Mouse (Mus musculus) bone marrow, adult 2 months (tissue): ENCODE data around the gene Mosmo. TPM values are rescaled to one million over a fixed set of nuclear protein-coding genes. Genes with fewer than 3 reads are reported as not detected.

ENCODE experiments used
- H3K27ac ChIP-seq: fragments of 200-500 bp; 2 replicates; pipeline ENCODE4 v1.5.1; 2012; ENCODE audit warnings: low read depth, mild to moderate bottlenecking, control low read depth, inconsistent platforms, low read length; ENCODE audit not compliant: control insufficient read depth, poor library complexity, insufficient read depth
- H3K4me1 ChIP-seq: fragments of 200-500 bp; 2 replicates; pipeline ENCODE4 v1.6.1; 2011; ENCODE audit warnings: low read length; ENCODE audit not compliant: control insufficient read depth, insufficient read depth
- H3K4me3 ChIP-seq: fragments of 200-500 bp; replicated peaks from 2 replicates; pipeline ENCODE3; 2011; ENCODE audit warnings: mild to moderate bottlenecking, low read depth, low read length, control low read depth; ENCODE audit not compliant: control insufficient read depth
- CTCF ChIP-seq: fragments of 200-500 bp; IDR thresholded peaks from 2 replicates; pipeline ENCODE4 v1.5.1; 2011; ENCODE audit warnings: low read length, control low read depth; ENCODE audit not compliant: control insufficient read depth, insufficient read depth
- POLR2A ChIP-seq: fragments of 200-500 bp; IDR thresholded peaks from 2 replicates; pipeline ENCODE4 v1.6.1; 2011; ENCODE audit warnings: low read depth, mild to moderate bottlenecking, control low read depth, low read length, borderline replicate concordance; ENCODE audit not compliant: control insufficient read depth
- WGBS: fragments of 180-500 bp; shearing (Covaris S2); methylation state at CpG from one replicate; pipeline ENCODE4 v1.1.7; 2018; 5-methylcytosine and 5-hydroxymethylcytosine counted together
- polyA plus RNA-seq: library from polyadenylated mRNA; stranded (reverse); fragments of >200 nt; gene quantifications from 2 replicates; pipeline ENCODE4 v1.2.4, GENCODE M21; 2011; ENCODE audit warnings: low replicate concordance; ENCODE audit not compliant: missing spikeins, insufficient read depth, insufficient read length

Mosmo gene
- polyA plus RNA-seq, 1 experiment: 16.1 TPM

GRCm38 (mm10) chr7:120771389-120771788, 94.0 kb downstream of the Mosmo start:
- TF ChIP-seq POLR2A (no peak), CTCF (no peak)
- WGBS: 30% methylated on average over 1 of the region's 1 CpGs
- H3K4me1 ChIP-seq: no peaks in the 10 kb centered on the region
- H3K4me3 ChIP-seq: no peak overlapping the region
- no peak overlapping the region for H3K27ac ChIP-seq

- H3K27ac ChIP-seq: no peak overlapping the region
- 44% methylated on average over 2 of the region's 2 CpGs for WGBS
- no peak overlapping the region for H3K4me3 ChIP-seq
- TF ChIP-seq POLR2A (no peak), CTCF (no peak)
- no peaks in the 10 kb centered on the region for H3K4me1 ChIP-seq
These were observed 100.6 kb downstream of the Mosmo start for GRCm38 (mm10) chr7:120778012-120778411.

Other genes starting within 250 kb of the Mosmo start
- gene Uqcrc2, start 42.4 kb upstream of the Mosmo start, polyA plus RNA-seq: 40.4 and 72.1 TPM in 2 replicates
- gene Pdzd9, start 7.3 kb upstream of the Mosmo start, polyA plus RNA-seq: not detected in 2 replicates
- gene Vwa3a, start 61.7 kb downstream of the Mosmo start, polyA plus RNA-seq: not detected in 2 replicates
- not detected in 2 replicates for gene Gm5737, start 134.7 kb downstream of the Mosmo start, polyA plus RNA-seq
- 39.2 and 39.8 TPM in 2 replicates for gene Eef2k, start 165.2 kb downstream of the Mosmo start, polyA plus RNA-seq
- 6.5 and 14.2 TPM in 2 replicates for gene Polr3e, start 240.1 kb downstream of the Mosmo start, polyA plus RNA-seq